Comparison of ENCODE assay signal across 11 mouse cellular contexts in genomic region chr4:62659264-62659663, GRCm38 (mm10).
A peak's percentile ranks its signal among the peaks of the same experiment; 100 is the strongest.
DNase-seq lines count a peak whose midpoint lies in the region; ATAC-seq lines count a peak whose summit lies in the region.
"Had no signal": no experiment of that assay in that cellular context is flagged by ENCODE, and none has a peak within 500 bp of the region (broad histone marks: within the 10 kb centered on the region; RNA-seq: fewer than 3 reads in every experiment).

No protein-coding gene starts in this region.

- no peaks in the 10 kb centered on the region for H3K36me3 ChIP-seq in neural tube, embryonic 15.5 days
- H3K36me3 ChIP-seq: liver, embryonic 13.5 days had no signal

- DNase-seq in frontal cortex, postnatal 10 days (ENCODE audit: low spot score in 2 of 2): no peak
- peak; percentile 79 for DNase-seq in neural tube, embryonic 10.5 days (ENCODE audit: extremely low spot score, low spot score)
- DNase-seq in kidney, postnatal 36 days: peak; percentile 82 to 84
- DNase-seq in telencephalon, adult 2 months (ENCODE audit: low read depth, low spot score): peak; percentile 66
- DNase-seq in frontal cortex, postnatal 25 days (ENCODE audit: low spot score in 2 of 2): no peak
- DNase-seq: B cell, adult 2 months; liver, embryonic 13.5 days; thymus, adult 2 months had no signal

- H3K27me3 ChIP-seq in neural tube, embryonic 15.5 days (replicated peaks): no peaks in the 10 kb centered on the region
- H3K27me3 ChIP-seq: liver, embryonic 13.5 days had no signal

- no peak overlapping the region for H3K4me3 ChIP-seq in neural tube, embryonic 15.5 days (replicated peaks)
- H3K4me3 ChIP-seq: liver, embryonic 13.5 days had no signal

- H3K9ac ChIP-seq in neural tube, embryonic 15.5 days (replicated peaks): no peak overlapping the region
- H3K9ac ChIP-seq: liver, embryonic 13.5 days had no signal

- 6% methylated on average over 15 of the region's 15 CpGs for WGBS in neural tube, embryonic 15.5 days

- H3K9me3 ChIP-seq in neural tube, embryonic 15.5 days (replicated peaks): no peaks in the 10 kb centered on the region
- H3K9me3 ChIP-seq: liver, embryonic 13.5 days had no signal

- no peak overlapping the region for H3K4me2 ChIP-seq in neural tube, embryonic 15.5 days
- H3K4me2 ChIP-seq: liver, embryonic 13.5 days had no signal

- H3K4me1 ChIP-seq in neural tube, embryonic 15.5 days: peaks cover 39% of the 10 kb centered on the region

- no peak overlapping the region for H3K27ac ChIP-seq in neural tube, embryonic 15.5 days (replicated peaks)
- H3K27ac ChIP-seq: liver, embryonic 13.5 days had no signal

- ATAC-seq in frontal cortex, adult (ENCODE audit: low TSS enrichment): peak; percentile 35
- ATAC-seq in neural tube, embryonic 15.5 days (ENCODE audit: low FRiP score): no peak
- ATAC-seq in megakaryocyte progenitor cell, adult 5-6 weeks (replicated peaks; ENCODE audit: poor library complexity): no peak

Comparison
In these comparisons a context has a peak if more than half of its experiments do, and no peak if none do; other contexts are left out.
1. DNase-seq: peak in neural tube, embryonic 10.5 days (single experiment), kidney, postnatal 36 days (2 of 2) and telencephalon, adult 2 months (single experiment); none in frontal cortex, postnatal 10 days (0 of 2) and frontal cortex, postnatal 25 days (0 of 2).